Mouse (Mus musculus): ENCODE results near the gene Rasd1. TPM values are rescaled to one million over a fixed set of nuclear protein-coding genes. Genes with fewer than 3 reads are reported as not detected.
A peak's percentile ranks its signal among the peaks of the same experiment; 100 is the strongest.

Rasd1 gene
- polyA plus RNA-seq (2012; rRNA removed) = 7.8 and 8.9 TPM in 2 replicates

DNA sequence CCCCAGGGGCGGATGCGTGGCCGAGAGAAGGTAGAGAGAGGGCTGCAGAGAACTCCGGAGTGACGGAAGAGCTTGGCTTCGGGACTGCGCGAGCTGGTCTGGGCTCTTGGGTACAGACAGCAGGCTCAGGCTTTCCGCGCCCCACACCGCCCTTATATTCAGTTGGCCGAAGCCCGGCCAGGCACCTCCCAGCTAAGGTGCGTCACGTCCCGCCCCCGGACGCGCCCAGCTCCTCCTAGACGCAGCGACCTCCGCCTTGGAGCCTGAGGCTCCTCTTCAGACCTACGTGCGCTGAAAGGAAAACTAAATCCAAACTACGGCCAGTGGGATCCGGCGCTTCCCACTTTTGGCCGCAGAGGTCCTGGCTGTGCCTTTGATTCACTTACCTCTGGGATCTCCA lies at the start of gene Rasd1:
Gene Rasd1 (minus strand): TSS at position 127 of the 400 bp plus-strand sequence.
- Histone ChIP-seq H3K27ac (ENCODE audit: control insufficient read depth, insufficient read depth, low read depth, low read length) (peak within 1 kb of the TSS; percentile 70), H3K36me3 (ENCODE audit: control insufficient read depth, insufficient read depth, low read length) (no peaks in the 10 kb centered on the region; the same call in 1 of the 2 replicates), H3K27me3 (ENCODE audit: control insufficient read depth, insufficient read depth, low read length) (no peaks in the 10 kb centered on the region)

GRCm38 (mm10) chr11:60011516-60011915 lies 46.8 kb upstream of the Rasd1 start:
- no peak for TF ChIP-seq CTCF (IDR thresholded peaks at IDR 0.05; ENCODE audit: control insufficient read depth, insufficient read depth, insufficient replicate concordance, low read depth, low read length)
- TF ChIP-seq POLR2A (IDR thresholded peaks at IDR 0.05; ENCODE audit: control insufficient read depth, low read depth, low read length) = no peak
- H3K27ac ChIP-seq (ENCODE audit: control insufficient read depth, insufficient read depth, low read depth, low read length) = no peak overlapping the region
- H3K4me3 ChIP-seq (ENCODE audit: control insufficient read depth, low read depth, low read length) = no peak overlapping the region
- no peaks in the 10 kb centered on the region for H3K4me1 ChIP-seq (ENCODE audit: control insufficient read depth, insufficient read depth, low read length)
- no peaks in the 10 kb centered on the region for H3K36me3 ChIP-seq (ENCODE audit: control insufficient read depth, insufficient read depth, low read length)
- no peaks in the 10 kb centered on the region for H3K27me3 ChIP-seq (ENCODE audit: control insufficient read depth, insufficient read depth, low read length)

More for the DNA sequence above, at the start of gene Rasd1:
- peaks cover 15% of the 10 kb centered on the region for H3K4me1 ChIP-seq (ENCODE audit: control insufficient read depth, insufficient read depth, low read length)
- TF ChIP-seq POLR2A (IDR thresholded peaks at IDR 0.05; ENCODE audit: control insufficient read depth, low read depth, low read length) (peak; percentile 93), CTCF (IDR thresholded peaks at IDR 0.05; ENCODE audit: control insufficient read depth, insufficient read depth, insufficient replicate concordance, low read depth, low read length) (no peak)
- H3K4me3 ChIP-seq (ENCODE audit: control insufficient read depth, low read depth, low read length) = peak within 1 kb of the TSS; percentile 75

DNA sequence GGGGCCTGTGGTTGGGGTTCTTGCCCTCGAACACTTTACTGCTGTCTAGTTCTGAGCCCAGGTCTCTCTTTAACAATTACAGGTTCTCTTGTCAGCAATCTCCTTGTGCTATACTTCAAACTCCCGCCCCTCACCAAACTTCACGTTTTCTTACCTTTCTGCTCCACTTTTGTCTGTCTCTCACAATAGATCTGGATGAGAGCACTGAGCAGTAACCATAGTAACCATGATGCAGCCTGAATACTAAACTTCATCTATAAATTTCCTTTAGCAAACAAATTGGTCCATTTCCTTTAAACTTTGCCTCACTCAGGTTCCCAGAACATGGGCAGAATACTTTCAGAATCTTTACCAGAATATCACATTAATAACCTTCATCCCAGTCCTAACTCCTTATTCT lies 44.7 kb upstream of the Rasd1 start:
- H3K4me1 ChIP-seq (ENCODE audit: control insufficient read depth, insufficient read depth, low read length) = no peaks in the 10 kb centered on the region
- H3K4me3 ChIP-seq (ENCODE audit: control insufficient read depth, low read depth, low read length) = no peak overlapping the region
- H3K27ac ChIP-seq (ENCODE audit: control insufficient read depth, insufficient read depth, low read depth, low read length) = no peak overlapping the region
- TF ChIP-seq POLR2A (IDR thresholded peaks at IDR 0.05; ENCODE audit: control insufficient read depth, low read depth, low read length) (no peak), CTCF (IDR thresholded peaks at IDR 0.05; ENCODE audit: control insufficient read depth, insufficient read depth, insufficient replicate concordance, low read depth, low read length) (no peak)
- H3K27me3 ChIP-seq (ENCODE audit: control insufficient read depth, insufficient read depth, low read length) = no peaks in the 10 kb centered on the region
- no peaks in the 10 kb centered on the region for H3K36me3 ChIP-seq (ENCODE audit: control insufficient read depth, insufficient read depth, low read length)

DNA sequence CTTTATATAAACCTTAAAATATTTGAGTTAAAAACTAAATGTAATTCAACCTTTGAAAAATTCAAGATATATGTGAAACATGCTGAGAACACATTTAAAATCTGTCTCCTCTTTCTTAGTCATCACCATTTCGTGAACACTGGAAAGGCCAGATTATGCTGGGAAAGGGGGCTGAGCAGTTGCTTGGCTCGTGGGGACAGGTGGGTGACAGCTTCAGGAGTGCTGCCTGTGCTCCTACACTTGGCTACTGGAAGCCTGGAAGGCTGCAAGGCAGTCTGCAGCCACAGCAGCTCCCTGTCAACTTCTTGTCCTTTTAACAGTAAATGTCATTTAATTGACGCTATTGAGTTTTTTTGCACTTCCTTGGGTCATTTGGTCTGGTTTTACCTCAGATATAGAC lies 41.1 kb upstream of the Rasd1 start:
- no peak overlapping the region for H3K4me3 ChIP-seq (ENCODE audit: control insufficient read depth, low read depth, low read length)
- no peaks in the 10 kb centered on the region for H3K4me1 ChIP-seq (ENCODE audit: control insufficient read depth, insufficient read depth, low read length)
- H3K27me3 ChIP-seq (ENCODE audit: control insufficient read depth, insufficient read depth, low read length) = no peaks in the 10 kb centered on the region
- H3K27ac ChIP-seq (ENCODE audit: control insufficient read depth, insufficient read depth, low read depth, low read length) = no peak overlapping the region
- no peaks in the 10 kb centered on the region for H3K36me3 ChIP-seq (ENCODE audit: control insufficient read depth, insufficient read depth, low read length)
- no peak for TF ChIP-seq POLR2A (IDR thresholded peaks at IDR 0.05; ENCODE audit: control insufficient read depth, low read depth, low read length)
- TF ChIP-seq CTCF (IDR thresholded peaks at IDR 0.05; ENCODE audit: control insufficient read depth, insufficient read depth, insufficient replicate concordance, low read depth, low read length) = no peak

GRCm38 (mm10) chr11:60004716-60005115 lies 40.0 kb upstream of the Rasd1 start:
- Histone ChIP-seq H3K27me3 (ENCODE audit: control insufficient read depth, insufficient read depth, low read length) (no peaks in the 10 kb centered on the region), H3K36me3 (ENCODE audit: control insufficient read depth, insufficient read depth, low read length) (no peaks in the 10 kb centered on the region), H3K4me1 (ENCODE audit: control insufficient read depth, insufficient read depth, low read length) (no peaks in the 10 kb centered on the region), H3K4me3 (ENCODE audit: control insufficient read depth, low read depth, low read length) (no peak overlapping the region), H3K27ac (ENCODE audit: control insufficient read depth, insufficient read depth, low read depth, low read length) (no peak overlapping the region)
- TF ChIP-seq CTCF (IDR thresholded peaks at IDR 0.05; ENCODE audit: control insufficient read depth, insufficient read depth, insufficient replicate concordance, low read depth, low read length) = no peak
- no peak for TF ChIP-seq POLR2A (IDR thresholded peaks at IDR 0.05; ENCODE audit: control insufficient read depth, low read depth, low read length)

GRCm38 (mm10) chr11:60003811-60004210 lies 39.1 kb upstream of the Rasd1 start:
- no peak overlapping the region for H3K4me3 ChIP-seq (ENCODE audit: control insufficient read depth, low read depth, low read length)
- H3K4me1 ChIP-seq (ENCODE audit: control insufficient read depth, insufficient read depth, low read length) = no peaks in the 10 kb centered on the region
- TF ChIP-seq CTCF (IDR thresholded peaks at IDR 0.05; ENCODE audit: control insufficient read depth, insufficient read depth, insufficient replicate concordance, low read depth, low read length) (no peak), POLR2A (IDR thresholded peaks at IDR 0.05; ENCODE audit: control insufficient read depth, low read depth, low read length) (no peak)
- no peaks in the 10 kb centered on the region for H3K36me3 ChIP-seq (ENCODE audit: control insufficient read depth, insufficient read depth, low read length)
- H3K27me3 ChIP-seq (ENCODE audit: control insufficient read depth, insufficient read depth, low read length) = no peaks in the 10 kb centered on the region
- no peak overlapping the region for H3K27ac ChIP-seq (ENCODE audit: control insufficient read depth, insufficient read depth, low read depth, low read length)

GRCm38 (mm10) chr11:60001231-60001980 lies 36.7 kb upstream of the Rasd1 start:
- Histone ChIP-seq H3K27me3 (ENCODE audit: control insufficient read depth, insufficient read depth, low read length) (no peaks in the 10 kb centered on the region), H3K4me1 (ENCODE audit: control insufficient read depth, insufficient read depth, low read length) (no peaks in the 10 kb centered on the region; the same call in 1 of the 2 replicates), H3K4me3 (ENCODE audit: control insufficient read depth, low read depth, low read length) (no peak overlapping the region), H3K36me3 (ENCODE audit: control insufficient read depth, insufficient read depth, low read length) (no peaks in the 10 kb centered on the region), H3K27ac (ENCODE audit: control insufficient read depth, insufficient read depth, low read depth, low read length) (no peak overlapping the region)
- no peak for TF ChIP-seq POLR2A (IDR thresholded peaks at IDR 0.05; ENCODE audit: control insufficient read depth, low read depth, low read length)
- no peak for TF ChIP-seq CTCF (IDR thresholded peaks at IDR 0.05; ENCODE audit: control insufficient read depth, insufficient read depth, insufficient replicate concordance, low read depth, low read length)

Measured in testis, adult 2 months (tissue).